Mouse (Mus musculus): ENCODE data around the gene Ercc1. TPM values are rescaled to one million over a fixed set of nuclear protein-coding genes. Genes with fewer than 3 reads are reported as not detected.
A peak's percentile ranks its signal among the peaks of the same experiment; 100 is the strongest.

The Ercc1 gene
- polyA plus RNA-seq, 1 experiment from 2014 or later: 61.4 TPM

- Histone ChIP-seq H3K4me3 (replicated peaks; ENCODE audit: low read length) (no peak overlapping the region; the same call in 1 of the 2 replicates), H3K9me3 (replicated peaks; ENCODE audit: control insufficient read depth, low read length) (no peaks in the 10 kb centered on the region), H3K9ac (ENCODE audit: low read length) (peak overlapping the region; percentile 13; the same call in 1 of the 2 replicates), H3K27me3 (ENCODE audit: control insufficient read depth, insufficient read depth, low read length) (no peaks in the 10 kb centered on the region), H3K4me2 (ENCODE audit: low read depth, low read length) (peak overlapping the region; percentile 87; the same call in 1 of the 2 replicates), H3K27ac (ENCODE audit: low read length) (peak overlapping the region; percentile 82), H3K4me1 (ENCODE audit: control insufficient read depth, insufficient read depth, low read length) (peaks cover 21% of the 10 kb centered on the region), H3K36me3 (ENCODE audit: control insufficient read depth, insufficient read depth, low read length) (no peaks in the 10 kb centered on the region)
- WGBS: 4% methylated on average over 18 of the region's 18 CpGs
- ATAC-seq (ENCODE audit: insufficient read depth, low FRiP score): peak; percentile 41; the same call in 1 of the 2 replicates
These were observed 19.3 kb downstream of the Ercc1 start for GRCm38 (mm10) chr7:19363881-19364280.

- H3K4me2 ChIP-seq (ENCODE audit: low read depth, low read length): no peak overlapping the region
- no peak overlapping the region for H3K4me3 ChIP-seq (replicated peaks; ENCODE audit: low read length)
- no peaks in the 10 kb centered on the region for H3K27me3 ChIP-seq (ENCODE audit: control insufficient read depth, insufficient read depth, low read length)
- ATAC-seq (ENCODE audit: insufficient read depth, low FRiP score): no peak
- peak overlapping the region; percentile 72 for H3K27ac ChIP-seq (ENCODE audit: low read length)
- WGBS: 62% methylated on average over 4 of the region's 4 CpGs
- no peaks in the 10 kb centered on the region for H3K36me3 ChIP-seq (ENCODE audit: control insufficient read depth, insufficient read depth, low read length)
- no peaks in the 10 kb centered on the region for H3K9me3 ChIP-seq (replicated peaks; ENCODE audit: control insufficient read depth, low read length)
- H3K9ac ChIP-seq (ENCODE audit: low read length): no peak overlapping the region
- H3K4me1 ChIP-seq (ENCODE audit: control insufficient read depth, insufficient read depth, low read length): peaks cover 24% of the 10 kb centered on the region
These were observed 20.8 kb downstream of the Ercc1 start for GRCm38 (mm10) chr7:19365376-19365775.

GRCm38 (mm10) chr7:19368380-19368779 is 23.8 kb downstream of the Ercc1 start:
- 15% methylated on average over 16 of the region's 16 CpGs for WGBS
- H3K9ac ChIP-seq (ENCODE audit: low read length): no peak overlapping the region

DNA sequence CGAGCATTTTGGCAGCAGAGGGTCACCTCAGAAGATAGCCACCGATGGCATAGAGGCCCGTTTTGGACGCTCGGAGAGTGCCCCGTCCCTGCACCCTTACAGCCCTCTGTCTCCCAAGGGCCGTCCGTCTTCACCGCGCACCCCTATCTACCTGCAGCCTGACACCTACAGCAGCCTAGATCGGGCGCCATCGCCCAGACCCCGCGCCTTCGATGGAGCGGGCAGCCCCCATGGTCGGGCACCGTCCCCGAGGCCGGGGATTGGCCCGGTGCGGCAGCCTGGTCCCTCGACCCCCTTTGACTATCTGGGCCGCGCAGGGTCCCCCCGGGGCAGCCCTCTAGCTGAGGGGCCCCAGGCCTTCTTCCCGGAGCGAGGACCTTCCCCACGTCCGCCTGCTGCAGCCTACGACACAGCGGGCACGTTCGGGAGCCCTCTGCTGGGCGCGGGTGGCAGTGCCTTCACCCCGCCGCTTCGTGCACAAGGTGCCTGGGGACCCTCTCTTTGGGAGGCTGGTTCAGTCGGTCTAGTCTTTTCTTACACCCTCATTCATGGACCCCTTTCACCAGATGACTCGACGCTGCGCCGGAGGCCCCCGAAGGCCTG is 25.3 kb downstream of the Ercc1 start:
- Histone ChIP-seq H3K9me3 (replicated peaks; ENCODE audit: control insufficient read depth, low read length) (no peaks in the 10 kb centered on the region), H3K4me1 (ENCODE audit: control insufficient read depth, insufficient read depth, low read length) (peaks cover 4% of the 10 kb centered on the region; the same call in 1 of the 2 replicates), H3K4me3 (replicated peaks; ENCODE audit: low read length) (peak overlapping the region; percentile 44), H3K9ac (ENCODE audit: low read length) (peak overlapping the region; percentile 72), H3K36me3 (ENCODE audit: control insufficient read depth, insufficient read depth, low read length) (0 out of 2 replicates have a peak, but pooled peaks cover 6% of the 10 kb centered on the region), H3K27me3 (ENCODE audit: control insufficient read depth, insufficient read depth, low read length) (no peaks in the 10 kb centered on the region), H3K27ac (ENCODE audit: low read length) (no peak overlapping the region), H3K4me2 (ENCODE audit: low read depth, low read length) (peak overlapping the region; percentile 60)
- WGBS: 12% methylated on average over 46 of the region's 46 CpGs
- ATAC-seq (ENCODE audit: insufficient read depth, low FRiP score): peak; percentile 74

More at GRCm38 (mm10) chr7:19368380-19368779, 23.8 kb downstream of the Ercc1 start:
- ATAC-seq (ENCODE audit: insufficient read depth, low FRiP score): no peak; the same call in 1 of the 2 replicates
- no peaks in the 10 kb centered on the region for H3K36me3 ChIP-seq (ENCODE audit: control insufficient read depth, insufficient read depth, low read length)
- no peak overlapping the region for H3K4me3 ChIP-seq (replicated peaks; ENCODE audit: low read length)
- H3K27ac ChIP-seq (ENCODE audit: low read length): no peak overlapping the region
- H3K4me2 ChIP-seq (ENCODE audit: low read depth, low read length): no peak overlapping the region
- no peaks in the 10 kb centered on the region for H3K9me3 ChIP-seq (replicated peaks; ENCODE audit: control insufficient read depth, low read length)
- peaks cover 12% of the 10 kb centered on the region; the same call in 1 of the 2 replicates for H3K4me1 ChIP-seq (ENCODE audit: control insufficient read depth, insufficient read depth, low read length)
- H3K27me3 ChIP-seq (ENCODE audit: control insufficient read depth, insufficient read depth, low read length): no peaks in the 10 kb centered on the region

- Histone ChIP-seq H3K4me2 (ENCODE audit: low read depth, low read length) (no peak overlapping the region), H3K27me3 (ENCODE audit: control insufficient read depth, insufficient read depth, low read length) (no peaks in the 10 kb centered on the region), H3K4me1 (ENCODE audit: control insufficient read depth, insufficient read depth, low read length) (peaks cover 4% of the 10 kb centered on the region; the same call in 1 of the 2 replicates), H3K4me3 (replicated peaks; ENCODE audit: low read length) (no peak overlapping the region), H3K36me3 (ENCODE audit: control insufficient read depth, insufficient read depth, low read length) (0 out of 2 replicates have a peak, but pooled peaks cover 6% of the 10 kb centered on the region), H3K27ac (ENCODE audit: low read length) (no peak overlapping the region), H3K9ac (ENCODE audit: low read length) (no peak overlapping the region), H3K9me3 (replicated peaks; ENCODE audit: control insufficient read depth, low read length) (no peaks in the 10 kb centered on the region)
- no peak for ATAC-seq (ENCODE audit: insufficient read depth, low FRiP score)
- WGBS: 87% methylated on average over 2 of the region's 2 CpGs
These were observed 28.8 kb downstream of the Ercc1 start for GRCm38 (mm10) chr7:19373367-19373766.

GRCm38 (mm10) chr7:19375368-19375767 is 30.8 kb downstream of the Ercc1 start:
- Histone ChIP-seq H3K9me3 (replicated peaks; ENCODE audit: control insufficient read depth, low read length) (no peaks in the 10 kb centered on the region), H3K27me3 (ENCODE audit: control insufficient read depth, insufficient read depth, low read length) (no peaks in the 10 kb centered on the region), H3K4me2 (ENCODE audit: low read depth, low read length) (no peak overlapping the region), H3K27ac (ENCODE audit: low read length) (no peak overlapping the region), H3K4me1 (ENCODE audit: control insufficient read depth, insufficient read depth, low read length) (no peaks in the 10 kb centered on the region), H3K4me3 (replicated peaks; ENCODE audit: low read length) (no peak overlapping the region), H3K36me3 (ENCODE audit: control insufficient read depth, insufficient read depth, low read length) (0 out of 2 replicates have a peak, but pooled peaks cover 6% of the 10 kb centered on the region), H3K9ac (ENCODE audit: low read length) (no peak overlapping the region)
- no peak for ATAC-seq (ENCODE audit: insufficient read depth, low FRiP score)
- 77% methylated on average over 18 of the region's 18 CpGs for WGBS

GRCm38 (mm10) chr7:19376019-19376418 is 31.4 kb downstream of the Ercc1 start:
- no peak overlapping the region for H3K4me2 ChIP-seq (ENCODE audit: low read depth, low read length)
- no peak overlapping the region for H3K27ac ChIP-seq (ENCODE audit: low read length)
- 0 out of 2 replicates have a peak, but pooled peaks cover 6% of the 10 kb centered on the region for H3K36me3 ChIP-seq (ENCODE audit: control insufficient read depth, insufficient read depth, low read length)
- no peaks in the 10 kb centered on the region for H3K27me3 ChIP-seq (ENCODE audit: control insufficient read depth, insufficient read depth, low read length)
- no peaks in the 10 kb centered on the region for H3K9me3 ChIP-seq (replicated peaks; ENCODE audit: control insufficient read depth, low read length)
- H3K9ac ChIP-seq (ENCODE audit: low read length): no peak overlapping the region
- H3K4me3 ChIP-seq (replicated peaks; ENCODE audit: low read length): no peak overlapping the region
- WGBS: 81% methylated on average over 4 of the region's 4 CpGs
- no peak for ATAC-seq (ENCODE audit: insufficient read depth, low FRiP score)
- no peaks in the 10 kb centered on the region for H3K4me1 ChIP-seq (ENCODE audit: control insufficient read depth, insufficient read depth, low read length)

DNA sequence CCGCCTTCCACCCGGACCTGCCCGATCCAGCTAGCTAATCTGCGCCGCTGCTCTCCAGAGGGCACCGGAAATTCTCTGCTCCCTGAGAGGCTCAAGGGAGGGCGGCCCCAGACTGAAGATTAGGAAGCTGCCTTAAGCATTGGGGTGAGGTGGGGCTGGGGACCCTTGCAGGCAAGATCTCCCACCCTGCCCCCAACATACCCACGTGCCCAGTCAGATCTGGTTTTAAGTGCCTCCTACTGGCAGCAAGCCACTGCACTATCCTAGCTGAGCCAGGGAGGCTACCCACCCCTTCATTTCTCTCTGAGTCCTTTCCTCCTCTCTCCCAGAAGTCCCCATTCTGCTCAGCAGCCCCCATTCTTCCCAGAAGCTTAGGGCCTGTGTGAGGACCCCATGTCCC is 33.5 kb downstream of the Ercc1 start:
- Histone ChIP-seq H3K9ac (ENCODE audit: low read length) (no peak overlapping the region), H3K4me2 (ENCODE audit: low read depth, low read length) (no peak overlapping the region), H3K27ac (ENCODE audit: low read length) (no peak overlapping the region), H3K36me3 (ENCODE audit: control insufficient read depth, insufficient read depth, low read length) (0 out of 2 replicates have a peak, but pooled peaks cover 6% of the 10 kb centered on the region), H3K9me3 (replicated peaks; ENCODE audit: control insufficient read depth, low read length) (no peaks in the 10 kb centered on the region), H3K27me3 (ENCODE audit: control insufficient read depth, insufficient read depth, low read length) (no peaks in the 10 kb centered on the region), H3K4me3 (replicated peaks; ENCODE audit: low read length) (no peak overlapping the region), H3K4me1 (ENCODE audit: control insufficient read depth, insufficient read depth, low read length) (peaks cover 6% of the 10 kb centered on the region)
- WGBS: 71% methylated on average over 8 of the region's 8 CpGs
- no peak for ATAC-seq (ENCODE audit: insufficient read depth, low FRiP score)

- Histone ChIP-seq H3K9me3 (replicated peaks; ENCODE audit: control insufficient read depth, low read length) (no peaks in the 10 kb centered on the region), H3K9ac (ENCODE audit: low read length) (peak within 1 kb of the TSS; percentile 80), H3K36me3 (ENCODE audit: control insufficient read depth, insufficient read depth, low read length) (peaks cover 9% of the 10 kb centered on the region), H3K4me3 (replicated peaks; ENCODE audit: low read length) (peak within 1 kb of the TSS; percentile 90), H3K27ac (ENCODE audit: low read length) (no peak within 1 kb of the TSS), H3K4me2 (ENCODE audit: low read depth, low read length) (peak within 1 kb of the TSS; percentile 91), H3K27me3 (ENCODE audit: control insufficient read depth, insufficient read depth, low read length) (no peaks in the 10 kb centered on the region), H3K4me1 (ENCODE audit: control insufficient read depth, insufficient read depth, low read length) (peaks cover 10% of the 10 kb centered on the region)
- peak; percentile 96 for ATAC-seq (ENCODE audit: insufficient read depth, low FRiP score)
- 6% methylated on average over 46 of the region's 48 CpGs for WGBS
These were observed 37.0 kb downstream of the Ercc1 start, which contains the start of gene Ercc2 for GRCm38 (mm10) chr7:19381377-19382165. TSS of gene Ercc2 (plus strand) at chr7:19382010.
